Mouse (Mus musculus) ES-Bruce4 (cell line): Measurements from ENCODE around the gene Bcl2l2.

Experiments used
- CTCF ChIP-seq: IDR thresholded peaks from one replicate; pipeline ENCODE4 v1.8.1; 2011; ENCODE audit warnings: low read depth, low read length
- EP300 ChIP-seq: IDR thresholded peaks from 2 replicates; pipeline ENCODE4 v1.6.1; 2011; ENCODE audit warnings: low read depth, low read length; ENCODE audit not compliant: insufficient read depth

- no peak for TF ChIP-seq EP300
- no peak for TF ChIP-seq CTCF
Measured at GRCm38 (mm10) chr14:54876539-54877047, 6.6 kb upstream of the Bcl2l2 start.
